Mouse (Mus musculus): ENCODE data around the gene Crabp2.

The Crabp2 gene

DNA sequence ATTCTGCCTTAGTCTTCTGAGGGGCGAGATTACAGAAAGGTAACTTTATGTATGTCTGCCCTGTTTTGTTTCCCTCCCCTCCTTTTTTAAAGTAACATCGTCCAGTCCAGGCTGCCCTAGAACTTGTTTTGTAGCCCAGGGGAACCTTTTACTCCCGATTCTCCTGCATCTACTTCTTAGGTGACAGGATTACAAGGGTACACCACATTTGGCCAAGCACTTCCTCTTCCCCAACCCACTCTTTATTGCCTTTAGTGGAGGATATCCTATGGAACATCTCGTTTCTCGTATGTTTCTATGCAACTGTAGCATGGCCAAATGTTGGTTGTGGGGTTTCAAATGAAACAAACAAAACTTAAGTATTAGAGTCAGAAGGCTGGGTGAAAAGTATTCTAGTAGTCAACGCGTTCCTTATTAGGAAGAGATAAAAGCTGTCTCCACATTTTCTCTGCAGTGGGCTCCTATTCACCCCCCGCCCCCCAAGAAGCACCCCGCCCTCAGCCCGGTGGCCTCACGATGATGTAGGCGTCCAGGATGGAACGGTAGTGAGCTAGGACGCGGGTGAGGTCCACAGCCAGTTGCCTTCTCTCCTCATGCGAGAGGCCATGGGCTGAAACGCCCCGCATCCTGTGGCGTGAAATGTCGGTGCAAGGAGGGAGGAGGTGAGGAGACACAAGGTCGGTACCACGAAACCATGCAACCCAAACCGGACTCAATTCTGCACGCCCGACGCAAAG is 19.0 kb upstream of the Crabp2 start:
- no peak for DNase-seq

GRCm38 (mm10) chr3:87930078-87930795 is 18.2 kb upstream of the Crabp2 start, which contains the start of the genes Isg20l2 and Rrnad1:
Isg20l2 (plus strand) TSS chr3:87930314.
Rrnad1 (minus strand) TSS chr3:87930717.
- DNase-seq: peak; percentile 97 to 98

GRCm38 (mm10) chr3:87934026-87934425 is 14.4 kb upstream of the Crabp2 start:
- no peak for DNase-seq

DNA sequence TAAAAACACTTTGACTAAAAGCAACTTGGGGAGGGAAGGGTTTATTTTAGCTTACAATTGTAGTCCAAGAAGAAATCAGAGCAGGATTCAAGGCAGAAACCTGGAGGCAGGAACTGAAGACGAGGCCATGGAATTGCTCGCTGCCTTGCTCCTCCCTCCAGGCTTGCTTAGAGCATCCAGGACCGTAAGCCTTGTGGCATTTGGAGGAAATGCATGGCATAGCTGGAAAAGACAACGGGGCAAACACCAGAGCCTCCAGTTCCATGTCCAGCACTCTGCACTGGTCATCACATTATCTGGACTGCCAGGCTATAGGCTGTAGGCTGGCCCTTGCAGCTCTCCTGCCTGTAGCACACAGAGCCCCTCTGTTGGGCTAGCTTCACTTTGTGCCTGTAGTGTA is 14.0 kb upstream of the Crabp2 start:
- no peak for DNase-seq

DNA sequence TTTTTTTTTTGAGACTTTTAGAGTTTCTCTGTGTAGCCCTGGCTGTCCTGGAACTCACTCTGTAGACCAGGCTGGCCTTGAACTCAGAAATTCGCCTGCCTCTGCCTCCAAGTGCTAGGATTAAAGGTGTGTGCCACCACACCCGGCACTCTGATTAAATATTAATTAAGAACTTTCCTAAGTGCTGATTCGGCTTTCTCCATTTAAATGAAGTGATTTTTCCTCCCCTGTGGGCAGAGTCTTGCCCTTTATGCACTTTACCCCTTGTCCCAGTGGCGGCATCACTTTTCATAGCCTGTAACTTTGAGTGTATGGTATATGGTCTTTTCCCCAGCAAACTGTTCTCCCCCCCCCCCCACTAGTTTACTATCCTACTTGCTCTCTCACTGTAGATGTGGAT is 13.3 kb upstream of the Crabp2 start:
- DNase-seq: no peak

GRCm38 (mm10) chr3:87935776-87936175 is 12.7 kb upstream of the Crabp2 start:
- DNase-seq: peak; percentile 73 to 85

DNA sequence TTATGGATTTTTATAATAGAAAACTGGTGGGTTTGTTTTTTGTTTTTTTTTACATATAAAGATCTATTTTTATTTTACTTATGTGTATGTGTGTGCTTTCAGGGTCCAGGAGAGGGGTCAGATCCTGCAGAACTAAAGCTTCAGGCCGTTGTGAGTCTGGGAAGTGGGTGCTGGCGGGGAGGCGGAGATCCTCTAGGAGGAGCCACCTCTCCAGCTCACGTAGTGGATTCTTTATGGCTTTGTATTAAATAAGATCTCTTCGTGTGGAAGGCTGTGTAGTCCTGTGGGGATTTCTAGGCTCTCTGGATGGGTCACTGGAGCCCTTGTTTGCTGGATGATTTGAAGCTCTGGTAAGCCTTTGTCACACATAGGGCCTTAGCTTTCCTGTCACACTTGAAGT is 7.9 kb upstream of the Crabp2 start:
- DNase-seq: no peak

GRCm38 (mm10) chr3:87942471-87942870 is 6.0 kb upstream of the Crabp2 start:
- DNase-seq: no peak

DNA sequence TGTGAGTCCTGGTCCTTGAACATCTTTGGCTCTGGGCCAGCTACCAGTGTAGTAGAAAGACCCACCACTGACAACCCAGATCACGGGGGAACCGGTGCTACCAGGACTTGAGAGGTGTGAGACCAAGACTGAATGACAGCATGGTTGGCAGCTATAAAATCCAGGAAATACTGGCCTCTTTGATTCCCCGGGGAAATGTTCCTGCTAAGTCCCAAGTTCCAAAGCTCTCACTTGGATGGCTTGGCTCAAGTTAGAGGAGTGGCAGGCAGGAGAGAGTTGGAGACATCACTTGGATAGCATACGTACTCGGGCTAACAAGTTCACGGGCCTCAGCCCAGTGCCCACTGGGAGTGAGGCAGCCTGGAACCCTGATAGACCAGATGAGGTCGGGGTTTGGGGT is 4.9 kb upstream of the Crabp2 start:
- DNase-seq: no peak

DNA sequence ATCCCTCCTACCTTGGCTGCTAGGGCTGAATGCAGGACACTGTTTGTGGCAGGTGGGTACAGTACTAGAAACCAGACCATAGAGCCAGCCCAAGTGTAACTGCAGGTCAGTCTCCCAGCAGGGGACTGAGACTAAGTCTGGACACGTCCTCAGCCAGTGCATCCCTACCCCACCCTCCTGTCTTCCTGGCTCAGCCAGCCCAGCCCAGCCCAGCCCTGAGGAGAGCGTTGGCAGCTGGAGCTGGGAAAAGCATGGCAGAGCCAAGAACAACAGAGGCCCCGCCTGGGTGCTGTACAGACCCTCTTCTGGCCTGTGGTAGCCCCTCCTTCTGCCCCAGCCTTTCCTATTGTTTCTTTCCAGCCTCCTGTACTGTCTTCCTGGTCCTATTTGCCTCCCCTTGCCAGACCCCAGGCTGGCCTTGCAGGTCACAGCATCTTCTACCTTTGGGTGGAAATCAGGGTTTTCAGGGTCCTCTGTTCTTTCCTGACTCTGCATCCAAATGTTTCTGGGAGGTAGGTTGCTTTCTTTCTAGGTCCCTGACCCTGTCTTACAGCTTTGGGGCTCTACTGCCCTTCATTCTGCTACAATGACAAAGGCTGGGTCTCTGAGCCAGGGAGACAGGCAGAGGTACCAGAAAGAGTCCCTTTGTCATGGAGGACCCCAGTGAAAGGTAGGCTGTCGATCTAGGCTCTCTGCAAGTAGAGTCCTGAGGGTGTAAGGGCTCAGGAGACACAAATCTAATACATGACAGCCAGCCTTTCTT is 3.4 kb upstream of the Crabp2 start:
- DNase-seq: peak in 1 of 2 experiments; percentile 31

- DNase-seq: no peak
Observed at GRCm38 (mm10) chr3:87945781-87946540, 2.5 kb upstream of the Crabp2 start.

- no peak for DNase-seq
Observed at GRCm38 (mm10) chr3:87946541-87946860, 2.0 kb upstream of the Crabp2 start.

DNA sequence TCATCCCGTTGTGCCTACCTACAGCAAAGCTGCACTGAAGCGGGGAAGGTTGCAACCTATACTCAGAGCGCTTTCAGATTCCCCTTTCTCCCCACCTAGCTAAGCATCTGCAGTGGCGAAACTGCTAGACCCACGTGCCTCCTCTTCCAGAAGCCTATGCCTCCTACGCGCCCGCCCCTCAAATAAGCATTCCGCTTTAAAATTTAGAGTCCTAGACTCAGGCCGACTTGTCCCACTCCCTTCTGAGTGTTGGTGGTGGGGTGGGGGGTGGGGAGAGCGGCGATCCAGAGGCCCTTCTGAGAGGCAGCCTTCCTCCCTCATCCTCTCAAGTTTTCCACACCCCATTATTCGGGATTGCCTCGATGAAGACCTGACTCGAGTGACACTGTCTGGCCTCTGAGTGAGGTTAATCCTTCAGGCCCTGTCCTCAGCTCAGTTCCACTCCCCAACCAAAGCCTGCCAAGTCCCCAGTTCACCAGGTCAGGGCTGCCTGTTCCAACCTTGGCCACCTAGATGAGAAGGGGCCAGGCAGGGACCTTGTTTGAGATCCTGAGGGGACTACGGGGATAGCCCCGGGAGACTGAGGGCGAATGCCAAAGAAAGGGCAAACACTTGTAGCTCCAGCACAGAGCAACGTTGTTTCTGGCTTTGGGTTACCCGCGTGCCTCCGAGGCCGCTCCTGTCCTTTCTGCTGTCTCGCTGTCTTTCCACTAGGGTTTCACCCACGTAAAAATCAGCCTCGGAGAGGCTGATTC is 1.2 kb upstream of the Crabp2 start:
- DNase-seq: peak in 1 of 2 experiments; percentile 26

- DNase-seq: no peak
Observed at GRCm38 (mm10) chr3:87947811-87948199, 661 bp upstream of the Crabp2 start.

- DNase-seq: no peak
Observed at GRCm38 (mm10) chr3:87949266-87949954, 944 bp downstream of the Crabp2 start.

- DNase-seq: no peak
Observed at GRCm38 (mm10) chr3:87949955-87950515, 1.6 kb downstream of the Crabp2 start.

DNA sequence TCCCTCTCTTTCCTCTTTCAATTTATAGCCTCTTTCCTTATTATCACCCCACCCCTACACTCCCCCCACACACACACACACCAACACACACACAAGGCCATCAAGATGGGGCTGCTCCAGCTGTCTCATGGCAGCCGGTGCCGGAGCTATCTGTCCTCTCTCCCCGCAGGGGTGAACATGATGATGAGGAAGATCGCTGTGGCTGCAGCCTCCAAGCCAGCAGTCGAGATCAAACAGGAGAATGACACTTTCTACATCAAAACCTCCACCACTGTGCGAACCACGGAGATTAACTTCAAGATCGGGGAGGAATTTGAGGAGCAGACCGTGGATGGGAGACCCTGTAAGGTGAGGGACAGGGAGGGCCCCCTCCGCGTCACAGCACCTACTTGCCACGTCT is 3.5 kb downstream of the Crabp2 start:
- DNase-seq: no peak

GRCm38 (mm10) chr3:87952440-87952839 is 4.0 kb downstream of the Crabp2 start:
- DNase-seq: peak; percentile 47 to 70

GRCm38 (mm10) chr3:87958056-87958455 is 9.6 kb downstream of the Crabp2 start:
- DNase-seq: no peak

DNA sequence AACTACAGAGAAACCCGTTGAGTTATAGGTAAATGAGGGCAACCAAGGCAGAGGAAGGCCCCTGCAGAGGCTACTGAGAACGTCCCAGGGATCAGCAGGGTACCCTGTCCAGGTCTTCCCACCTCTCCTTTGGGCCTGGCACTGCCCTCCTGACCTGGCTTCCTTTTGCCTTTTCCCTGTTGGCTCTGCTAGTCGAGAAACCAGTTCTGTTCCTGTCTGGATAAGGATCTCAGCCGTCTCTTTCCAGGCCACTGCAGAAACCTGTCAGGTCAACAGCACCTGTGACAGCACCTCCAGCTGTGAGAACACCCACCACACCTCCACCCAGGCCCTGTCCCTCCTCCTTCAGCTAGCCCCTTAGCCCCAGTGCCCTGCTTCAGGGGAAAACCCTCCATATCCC is 10.0 kb downstream of the Crabp2 start:
- no peak for DNase-seq

DNA sequence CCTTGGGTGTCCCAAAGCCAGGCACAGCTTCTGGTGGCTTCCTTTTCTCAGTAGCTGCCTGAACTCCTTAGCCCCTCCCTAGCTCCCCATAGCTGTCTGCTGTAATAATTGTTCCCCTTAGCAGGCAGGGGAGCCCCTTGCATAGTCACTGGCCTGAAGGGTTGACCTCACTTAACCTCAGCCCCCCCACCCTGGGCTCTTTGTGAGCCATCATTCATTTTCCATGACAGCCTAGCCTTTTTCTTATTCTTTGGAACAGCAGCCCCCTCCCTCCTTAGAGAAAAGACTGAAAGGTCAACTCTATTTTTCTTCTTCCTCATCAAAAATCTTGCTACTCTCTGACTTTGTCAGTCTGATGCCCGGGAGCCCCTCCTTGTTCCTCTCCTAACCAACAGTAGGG is 10.5 kb downstream of the Crabp2 start:
- no peak for DNase-seq

Measured in lung, postnatal 4 days (tissue).